Mouse (Mus musculus) ovary, postnatal 14 days (tissue): ENCODE measurements around the gene Parp4.

Source experiments
- DNase-seq: peaks from one replicate; pipeline ENCODE4 v3.0.0; 2022; ENCODE audit warnings: low spot score

Parp4 gene

DNA sequence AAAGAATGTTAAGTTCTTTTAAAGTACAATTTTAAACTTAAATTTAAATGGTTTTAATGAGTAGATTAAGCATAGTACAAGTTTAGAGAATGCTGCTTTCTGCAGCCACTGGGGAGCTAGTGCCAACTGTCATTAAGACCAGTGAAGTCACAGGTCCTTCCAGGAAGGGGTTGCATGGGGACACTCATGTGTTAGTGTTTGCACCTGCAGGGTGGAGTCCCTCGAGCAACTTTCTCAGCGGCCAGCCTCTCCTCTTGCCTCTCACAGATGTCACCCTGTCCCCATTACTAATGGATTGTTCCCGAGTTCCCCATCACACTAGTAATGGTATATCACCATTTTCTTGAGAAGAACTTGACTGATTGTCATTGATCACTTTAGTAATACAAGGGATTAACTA lies 37.8 kb downstream of the Parp4 start:
- no peak for DNase-seq

- no peak for DNase-seq
Observed at GRCm38 (mm10) chr14:56617470-56617869, 42.1 kb downstream of the Parp4 start.

- DNase-seq = no peak
Observed at GRCm38 (mm10) chr14:56620425-56620824, 45.0 kb downstream of the Parp4 start.

DNA sequence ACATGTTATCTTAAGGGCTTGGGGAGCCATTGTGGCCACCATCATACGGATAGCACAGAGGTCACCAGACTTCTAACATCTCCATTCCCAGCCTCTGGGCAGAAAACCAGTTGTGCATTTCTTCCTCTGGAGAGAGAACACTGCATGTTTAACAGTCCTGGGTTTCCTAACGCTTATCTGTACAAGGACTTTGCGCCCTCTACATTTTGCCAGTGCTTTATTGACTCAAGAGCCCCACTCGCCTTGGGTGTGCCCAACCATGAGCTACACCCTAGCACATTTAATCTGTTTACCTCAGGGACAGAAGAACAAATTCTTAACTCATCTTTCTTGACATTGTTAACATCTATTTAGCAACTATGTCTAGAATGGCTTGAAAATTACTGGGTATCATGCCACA lies 50.8 kb downstream of the Parp4 start:
- DNase-seq = no peak

- DNase-seq = no peak
Observed at GRCm38 (mm10) chr14:56628336-56628735, 52.9 kb downstream of the Parp4 start.

- no peak for DNase-seq
Observed at GRCm38 (mm10) chr14:56631109-56631508, 55.7 kb downstream of the Parp4 start.

DNA sequence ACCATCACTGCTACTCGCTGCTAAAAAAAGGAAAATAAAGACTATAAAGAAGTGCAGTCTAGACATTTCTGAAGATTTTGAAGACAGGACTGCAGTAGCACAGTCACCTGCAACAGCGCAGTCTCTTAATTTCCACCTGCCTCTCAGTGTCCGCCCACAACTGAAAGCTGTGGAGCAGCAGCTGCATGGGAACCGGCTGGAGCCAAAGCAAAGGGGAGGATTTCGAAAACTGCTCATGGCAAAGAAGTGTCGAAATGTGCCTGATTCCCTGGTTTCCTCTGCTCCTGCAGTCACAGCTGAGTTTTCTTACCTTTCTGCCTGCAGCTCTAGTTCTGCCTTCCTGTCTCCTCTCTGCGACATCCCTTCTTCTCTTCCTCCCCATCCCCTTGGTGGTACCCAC lies 71.8 kb downstream of the Parp4 start:
- no peak for DNase-seq

DNA sequence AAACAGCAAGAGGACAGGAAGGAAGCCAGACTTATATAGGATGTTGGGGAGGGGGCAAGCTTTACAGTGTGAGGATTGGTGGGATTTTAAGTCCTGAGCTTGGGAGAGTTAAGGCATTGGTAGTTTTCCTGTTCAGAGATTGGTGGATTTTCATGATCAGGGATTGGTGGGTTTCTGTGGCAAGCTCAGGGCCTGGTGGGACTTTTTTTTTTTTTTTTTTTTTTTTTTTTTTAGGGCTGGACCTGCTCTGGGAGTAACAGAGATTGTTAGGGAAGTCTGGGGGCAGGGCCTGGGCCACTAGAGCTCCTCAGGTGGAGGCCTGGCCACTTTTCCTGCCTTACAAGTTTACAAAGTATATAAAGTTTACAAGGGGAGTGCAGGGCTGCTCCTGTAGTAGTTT lies 74.0 kb downstream of the Parp4 start:
- DNase-seq = no peak

DNA sequence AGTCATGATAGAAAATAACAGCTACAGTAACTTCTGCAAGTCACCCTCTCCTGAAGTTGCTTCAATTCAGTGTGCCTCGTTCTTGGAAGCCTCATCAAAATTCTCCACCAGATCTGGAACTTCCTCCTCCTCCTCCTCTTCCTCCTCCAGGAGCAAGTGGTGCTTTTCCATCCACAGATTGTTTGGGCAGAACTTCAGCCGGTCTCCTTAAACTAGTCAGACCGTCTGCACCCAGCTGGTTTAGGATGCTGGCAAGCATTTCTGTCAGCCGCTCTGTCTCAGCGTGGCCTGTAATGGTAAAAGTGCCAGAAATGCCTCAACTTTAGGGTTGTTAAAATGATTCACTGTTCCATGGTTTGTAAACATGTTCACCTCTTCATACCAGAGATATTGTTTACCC lies 90.2 kb downstream of the Parp4 start:
- no peak for DNase-seq

GRCm38 (mm10) chr14:56666909-56667308 lies 91.5 kb downstream of the Parp4 start:
- no peak for DNase-seq

- DNase-seq = peak; percentile 98
Observed at GRCm38 (mm10) chr14:56667969-56668802, 92.8 kb downstream of the Parp4 start, which contains the start of gene Mphosph8. TSS of gene Mphosph8 (plus strand) at chr14:56668248.

- DNase-seq = no peak
Observed at GRCm38 (mm10) chr14:56669046-56669620, 93.7 kb downstream of the Parp4 start.

DNA sequence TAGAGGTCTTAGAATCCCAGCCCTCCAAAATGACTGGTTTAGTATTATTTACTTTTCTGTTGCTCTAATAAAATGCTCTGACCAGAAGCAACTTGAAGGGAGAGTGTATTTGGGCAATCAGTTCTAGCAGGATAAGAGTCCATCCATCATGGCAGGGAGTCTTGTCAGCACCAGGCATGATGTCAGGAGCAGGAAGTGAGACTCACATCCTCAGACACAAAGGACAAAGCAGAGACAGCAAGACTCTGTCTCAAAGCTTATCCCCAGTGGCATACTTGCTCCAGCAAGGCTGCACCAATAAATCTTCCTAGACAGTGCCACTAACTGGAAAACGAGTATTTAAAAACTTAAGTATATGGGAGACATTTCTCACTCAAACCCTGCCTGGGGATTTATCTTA lies 110.0 kb downstream of the Parp4 start:
- DNase-seq = no peak

- no peak for DNase-seq
Observed at GRCm38 (mm10) chr14:56689116-56689515, 113.7 kb downstream of the Parp4 start.

DNA sequence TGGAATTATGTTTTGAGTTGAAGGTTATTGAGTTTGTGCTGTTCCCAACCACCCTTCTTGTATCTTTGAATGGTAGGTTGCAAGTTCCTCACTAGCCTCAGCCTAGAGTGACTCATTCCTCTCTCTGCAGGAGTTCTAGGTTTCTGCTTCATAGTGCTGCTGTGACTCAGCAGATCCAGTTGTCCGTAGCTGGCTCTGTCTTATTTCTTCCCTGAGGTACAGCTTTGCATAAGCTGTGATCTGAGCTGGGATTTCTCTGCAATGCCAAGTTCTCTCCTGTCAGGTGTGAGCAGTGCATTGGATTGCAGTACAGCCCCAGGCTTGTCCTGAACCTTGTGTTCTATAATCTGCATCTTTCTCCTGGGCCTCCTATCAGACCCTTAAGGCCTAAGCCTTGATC lies 114.3 kb downstream of the Parp4 start:
- no peak for DNase-seq

- no peak for DNase-seq
Observed at GRCm38 (mm10) chr14:56695495-56695894, 120.1 kb downstream of the Parp4 start.

- DNase-seq = no peak
Observed at GRCm38 (mm10) chr14:56697836-56698235, 122.4 kb downstream of the Parp4 start.

DNA sequence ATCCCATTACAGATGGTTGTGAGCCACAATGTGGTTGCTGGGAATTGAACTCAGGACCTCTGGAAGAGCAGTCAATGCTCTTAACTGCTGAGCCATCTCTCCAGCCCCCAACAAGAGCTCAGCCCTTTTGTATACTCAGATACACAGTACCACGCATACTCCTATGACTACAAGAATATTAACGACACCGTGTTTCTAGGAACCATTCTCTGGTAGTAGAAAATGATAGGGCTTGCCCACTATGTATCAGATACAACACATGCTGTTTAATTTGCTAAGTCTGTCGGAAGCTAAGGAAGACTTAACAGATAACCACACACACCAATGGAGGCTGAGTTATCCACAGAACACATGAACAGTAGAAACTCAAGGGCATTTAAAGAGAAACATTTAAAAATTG lies 127.2 kb downstream of the Parp4 start:
- no peak for DNase-seq

- no peak for DNase-seq
Observed at GRCm38 (mm10) chr14:56705687-56706086, 130.3 kb downstream of the Parp4 start.
